Mouse (Mus musculus) embryonic stem cell, embryonic (primary cell): ENCODE measurements around the gene Pitpnm1.

Source experiments
- CTCF ChIA-PET, 4 experiments: fragments of 300-600 bp in 2 of 4; fragments of 350-600 bp in 2 of 4; sonication (Branson Sonifier 250); formaldehyde crosslinking; loops; one replicate each; lab custom pipeline; 2022; ENCODE audit warnings: inconsistent platforms in 2 of 4; lab: Charles Lee
- POLR2A ChIA-PET, 4 experiments: fragments of 300-600 bp in 2 of 4; fragments of 350-600 bp in 2 of 4; sonication (Branson Sonifier 250); formaldehyde crosslinking; loops; one replicate each; lab custom pipeline; 2022; ENCODE audit warnings: antibody characterized with exemption in 4 of 4, inconsistent platforms in 1 of 4; lab: Charles Lee

Gene Pitpnm1

GRCm38 (mm10) chr19:4082219-4082965, 17.4 kb upstream of the Pitpnm1 start:
- ChIA-PET CTCF (interaction anchor here in 2 of 4 experiments (0.6 to 1.2 kb wide), 2 partner anchors 8 to 374 kb away, joined by 3 read pairs; no protein-coding TSS in a partner anchor), POLR2A (interaction anchor here in 3 of 4 experiments (0.5 to 6.7 kb wide), 7 partner anchors 12 to 1005 kb away, joined by 3 to 45 read pairs (median 7); partner anchors contain the start of genes Cdk2ap2 (in 2 of the 3) and Ndufv1 (in 1 of the 3))

- ChIA-PET POLR2A (interaction anchor here in 3 of 4 experiments (0.6 to 6.7 kb wide), 11 partner anchors 11 to 147 kb away, joined by 3 to 45 read pairs (median 4); partner anchors contain the start of genes Cdk2ap2 (in 3 of the 3) and Rad9a (in 1 of the 3)), CTCF (interaction anchor here in 3 of 4 experiments (0.6 to 1.7 kb wide), 8 partner anchors 9 to 373 kb away, joined by 3 to 10 read pairs (median 4); partner anchors contain the start of gene Cdk2ap2 (in 1 of the 3))
These were observed 16.5 kb upstream of the Pitpnm1 start for GRCm38 (mm10) chr19:4083316-4083715.

- POLR2A ChIA-PET, result interaction anchor here in 3 of 4 experiments (0.7 to 6.7 kb wide), 16 partner anchors 10 to 199 kb away, joined by 3 to 45 read pairs (median 4); partner anchors contain the start of genes Cdk2ap2 (in 3 of the 3), Ankrd13d (in 1 of the 3), Gstp2 (in 1 of the 3) and Rad9a (in 1 of the 3)
- CTCF ChIA-PET, result interaction anchor here in 3 of 4 experiments (0.6 to 2.4 kb wide), 9 partner anchors 9 to 285 kb away, joined by 3 to 11 read pairs (median 4); partner anchors contain the start of gene Cdk2ap2 (in 1 of the 3)
These were observed 16.0 kb upstream of the Pitpnm1 start for GRCm38 (mm10) chr19:4083826-4084225.

GRCm38 (mm10) chr19:4084984-4085383, 14.8 kb upstream of the Pitpnm1 start:
- ChIA-PET POLR2A (interaction anchor here in 3 of 4 experiments (0.8 to 6.7 kb wide), 16 partner anchors 9 to 198 kb away, joined by 3 to 45 read pairs (median 4); partner anchors contain the start of genes Cdk2ap2 (in 3 of the 3), Ankrd13d (in 1 of the 3), Gstp2 (in 1 of the 3) and Gstp3 (in 1 of the 3)), CTCF (interaction anchor here (0.5 to 2.4 kb wide), 11 partner anchors 10 to 210 kb away, joined by 3 to 11 read pairs (median 3); partner anchors contain the start of genes Cdk2ap2 (in 1 of the 4) and Gstp2 (in 1 of the 4))

GRCm38 (mm10) chr19:4086156-4086555, 13.6 kb upstream of the Pitpnm1 start:
- ChIA-PET CTCF (interaction anchor here in 2 of 4 experiments (1.3 to 2.4 kb wide), 3 partner anchors 8 to 142 kb away, joined by 3 to 11 read pairs (median 5); no protein-coding TSS in a partner anchor), POLR2A (interaction anchor here in 3 of 4 experiments (0.6 to 6.7 kb wide), 11 partner anchors 9 to 951 kb away, joined by 3 to 45 read pairs (median 4); partner anchors contain the start of genes Cdk2ap2 (in 3 of the 3), Gstp3 (in 2 of the 3) and Ankrd13d (in 1 of the 3))

GRCm38 (mm10) chr19:4087090-4087489, 12.7 kb upstream of the Pitpnm1 start:
- CTCF ChIA-PET, result interaction anchor here in 1 of 4 experiments (0.6 to 1.5 kb wide), 3 partner anchors 9 to 689 kb away, joined by 3 to 4 read pairs (median 3); no protein-coding TSS in a partner anchor
- POLR2A ChIA-PET, result interaction anchor here in 2 of 4 experiments (1.6 to 2.0 kb wide), 3 partner anchors 27 to 31 kb away, joined by 3 to 7 read pairs (median 4); partner anchors contain the start of gene Gstp3 (in 2 of the 2)

- ChIA-PET POLR2A (interaction anchor here in 3 of 4 experiments (0.6 to 1.7 kb wide), 9 partner anchors 9 to 158 kb away, joined by 3 to 7 read pairs (median 4); partner anchors contain the start of genes Cdk2ap2 (in 2 of the 3), Gstp3 (in 1 of the 3), Ndufv1 (in 1 of the 3) and Rad9a (in 1 of the 3)), CTCF (interaction anchor here in 1 of 4 experiments (1.4 to 1.5 kb wide), 2 partner anchors 8 to 37 kb away, joined by 3 to 4 read pairs; no protein-coding TSS in a partner anchor)
These were observed 11.7 kb upstream of the Pitpnm1 start for GRCm38 (mm10) chr19:4088146-4088545.

GRCm38 (mm10) chr19:4089128-4089527, 10.7 kb upstream of the Pitpnm1 start:
- POLR2A ChIA-PET, result interaction anchor here in 3 of 4 experiments (1.0 to 1.7 kb wide), 6 partner anchors 8 to 159 kb away, joined by 3 to 7 read pairs (median 4); partner anchors contain the start of genes Cdk2ap2 (in 2 of the 3) and Rad9a (in 1 of the 3)
- CTCF ChIA-PET, result interaction anchor here in 2 of 4 experiments (0.6 to 1.5 kb wide), 4 partner anchors 10 to 435 kb away, joined by 3 read pairs; partner anchors contain the start of gene Pitpnm1 (in 1 of the 2)

- ChIA-PET CTCF (interaction anchor here in 1 of 4 experiments (1.1 kb wide), 1 partner anchor 116 kb away, joined by 4 read pairs; no protein-coding TSS in a partner anchor), POLR2A (interaction anchor here in 3 of 4 experiments (0.5 to 1.2 kb wide), 6 partner anchors 9 to 178 kb away, joined by 3 to 4 read pairs (median 4); partner anchors contain the start of gene Aip (in 1 of the 3))
These were observed 9.4 kb upstream of the Pitpnm1 start for GRCm38 (mm10) chr19:4090446-4090845.

- POLR2A ChIA-PET, result interaction anchor here in 1 of 4 experiments (1.0 kb wide), 1 partner anchor 34 kb away, joined by 4 read pairs; the partner anchor contains the start of gene Aip
- CTCF ChIA-PET, result interaction anchor here in 1 of 4 experiments (0.7 kb wide), 1 partner anchor 350 kb away, joined by 3 read pairs; no protein-coding TSS in a partner anchor
These were observed 8.4 kb upstream of the Pitpnm1 start for GRCm38 (mm10) chr19:4091383-4091782.

GRCm38 (mm10) chr19:4092750-4093149, 7.0 kb upstream of the Pitpnm1 start:
- ChIA-PET POLR2A (interaction anchor here in 2 of 4 experiments (0.8 to 3.3 kb wide), 12 partner anchors 9 to 139 kb away, joined by 3 to 19 read pairs (median 4); partner anchors contain the start of genes Aip (in 1 of the 2), Gstp1 (in 1 of the 2), Gstp2 (in 1 of the 2) and Ndufv1 (in 1 of the 2)), CTCF (interaction anchor here in 3 of 4 experiments (0.6 to 1.3 kb wide), 5 partner anchors 9 to 80 kb away, joined by 3 to 5 read pairs (median 3); partner anchors contain the start of gene Ndufv1 (in 1 of the 3))

GRCm38 (mm10) chr19:4093772-4094171, 6.0 kb upstream of the Pitpnm1 start:
- POLR2A ChIA-PET, result interaction anchor here in 3 of 4 experiments (0.8 to 3.3 kb wide), 22 partner anchors 8 to 189 kb away, joined by 3 to 19 read pairs (median 4); partner anchors contain the start of genes Aip (in 1 of the 3), Ankrd13d (in 1 of the 3), Gstp1 (in 1 of the 3) and Gstp2 (in 1 of the 3)
- CTCF ChIA-PET, result interaction anchor here in 3 of 4 experiments (0.6 to 3.1 kb wide), 5 partner anchors 9 to 140 kb away, joined by 3 to 11 read pairs (median 4); partner anchors contain the start of gene Aip (in 1 of the 3)

GRCm38 (mm10) chr19:4094348-4094747, 5.5 kb upstream of the Pitpnm1 start:
- ChIA-PET CTCF (interaction anchor here in 3 of 4 experiments (0.6 to 3.1 kb wide), 8 partner anchors 9 to 345 kb away, joined by 3 to 11 read pairs (median 3); partner anchors contain the start of genes AC109138.7 (in 1 of the 3), Aip (in 1 of the 3) and Clcf1 (in 1 of the 3)), POLR2A (interaction anchor here (0.5 to 3.3 kb wide), 23 partner anchors 8 to 188 kb away, joined by 3 to 19 read pairs (median 4); partner anchors contain the start of genes Aip (in 1 of the 4), Ankrd13d (in 1 of the 4), Gm49405 (in 1 of the 4) and Gstp2 (in 1 of the 4))

GRCm38 (mm10) chr19:4094774-4095303, 5.0 kb upstream of the Pitpnm1 start:
- CTCF ChIA-PET, result interaction anchor here (0.6 to 3.1 kb wide), 11 partner anchors 10 to 918 kb away, joined by 3 to 11 read pairs (median 3); partner anchors contain the start of genes AC109138.7 (in 1 of the 4), Aip (in 1 of the 4) and Clcf1 (in 1 of the 4)

GRCm38 (mm10) chr19:4095802-4096201, 4.0 kb upstream of the Pitpnm1 start:
- CTCF ChIA-PET, result interaction anchor here in 3 of 4 experiments (0.6 to 3.1 kb wide), 6 partner anchors 11 to 950 kb away, joined by 3 to 23 read pairs (median 8); no protein-coding TSS in a partner anchor

More at GRCm38 (mm10) chr19:4094774-4095303, 5.0 kb upstream of the Pitpnm1 start:
- POLR2A ChIA-PET, result interaction anchor here (0.5 to 3.3 kb wide), 21 partner anchors 8 to 137 kb away, joined by 3 to 19 read pairs (median 4); partner anchors contain the start of genes Gm49405 (in 1 of the 4), Gstp2 (in 1 of the 4), Nudt8 (in 1 of the 4) and Pold4 (in 1 of the 4)

More at GRCm38 (mm10) chr19:4095802-4096201, 4.0 kb upstream of the Pitpnm1 start:
- POLR2A ChIA-PET, result interaction anchor here (0.6 to 3.3 kb wide), 9 partner anchors 12 to 642 kb away, joined by 3 to 19 read pairs (median 5); partner anchors contain the start of genes Gm49405 (in 1 of the 4) and Nudt8 (in 1 of the 4)
